Mouse (Mus musculus) midbrain, embryonic 12.5 days (tissue): ENCODE results near the gene Slc17a5. TPM values are rescaled to one million over a fixed set of nuclear protein-coding genes. Genes with fewer than 3 reads are reported as not detected.

Experiments
- ATAC-seq: fragments of 200-750 bp; cut with Nextera tagmentation; 2 replicates; pipeline ENCODE4 v1.8.0; 2017; ENCODE audit warnings: low read depth, moderate TSS enrichment, moderate library complexity; ENCODE audit not compliant: low FRiP score
- H3K27ac ChIP-seq: fragments of 300-500 bp; sonication (generic); replicated peaks from 2 replicates; pipeline ENCODE4 v1.5.1; 2016; ENCODE audit warnings: mild to moderate bottlenecking
- H3K27me3 ChIP-seq: fragments of 300-500 bp; sonication (generic); 2 replicates; pipeline ENCODE4 v1.6.1; 2016; ENCODE audit warnings: mild to moderate bottlenecking
- H3K36me3 ChIP-seq: fragments of 300-500 bp; sonication (generic); 2 replicates; pipeline ENCODE4 v1.6.1; 2016
- H3K4me1 ChIP-seq: fragments of 300-500 bp; sonication (generic); 2 replicates; pipeline ENCODE4 v1.6.1; 2016
- H3K4me2 ChIP-seq: fragments of 300-500 bp; sonication (generic); replicated peaks from 2 replicates; pipeline ENCODE4 v1.6.1; 2016; ENCODE audit warnings: mild to moderate bottlenecking, moderate library complexity
- H3K4me3 ChIP-seq: fragments of 300-500 bp; sonication (generic); 2 replicates; pipeline ENCODE4 v1.5.1; 2016; ENCODE audit warnings: mild to moderate bottlenecking
- H3K9ac ChIP-seq: fragments of 300-500 bp; sonication (generic); replicated peaks from 2 replicates; pipeline ENCODE4 v1.6.1; 2016; ENCODE audit warnings: mild to moderate bottlenecking, moderate library complexity
- H3K9me3 ChIP-seq: fragments of 300-500 bp; sonication (generic); 2 replicates; pipeline ENCODE4 v1.6.1; 2016; ENCODE audit warnings: mild to moderate bottlenecking
- WGBS: fragments of 180-500 bp; shearing (Covaris S2); methylation state at CpG from one replicate; pipeline ENCODE4 v1.1.7; 2016; 5-methylcytosine and 5-hydroxymethylcytosine counted together
- polyA plus RNA-seq: library from polyadenylated mRNA; unstranded; fragments of >200 nt; fragmentation: Nextera tagmentation; extraction: Ambion mirVana; gene quantifications from 2 replicates; pipeline ENCODE4 v1.2.1, GENCODE M21; 2016

Slc17a5 gene
- polyA plus RNA-seq, 1 experiment from 2014 or later, result 13.9 TPM

DNA sequence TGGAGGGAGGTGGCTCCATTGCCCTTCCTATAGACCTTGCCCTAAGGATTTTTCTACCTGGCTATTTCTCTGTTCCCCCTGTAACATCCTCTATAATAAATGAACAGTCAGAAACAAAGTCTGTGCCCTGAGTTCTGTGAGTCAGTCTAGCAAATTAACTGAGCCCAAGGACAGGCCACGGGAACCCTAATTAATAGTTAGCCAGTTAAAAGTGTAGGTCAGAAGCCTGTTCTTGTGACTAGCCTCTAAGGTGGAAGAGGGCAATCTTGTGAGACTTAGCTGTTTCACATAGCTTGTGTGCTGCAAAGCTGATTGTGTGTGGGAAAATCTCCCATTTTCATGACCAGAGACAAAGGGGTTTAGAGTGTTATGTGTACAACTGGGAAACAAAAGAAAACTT, 30.8 kb downstream of the Slc17a5 start:
- H3K27ac ChIP-seq, result no peak overlapping the region
- H3K9me3 ChIP-seq, result no peaks in the 10 kb centered on the region
- no peaks in the 10 kb centered on the region for H3K4me1 ChIP-seq
- H3K36me3 ChIP-seq, result peaks cover 9% of the 10 kb centered on the region
- H3K27me3 ChIP-seq, result no peaks in the 10 kb centered on the region
- no peak overlapping the region for H3K4me2 ChIP-seq
- no peak for ATAC-seq
- 91% methylated on average over 1 of the region's 1 CpGs for WGBS
- H3K4me3 ChIP-seq, result no peak overlapping the region
- H3K9ac ChIP-seq, result no peak overlapping the region

GRCm38 (mm10) chr9:78552984-78553383, 34.9 kb downstream of the Slc17a5 start:
- no peaks in the 10 kb centered on the region for H3K4me1 ChIP-seq
- no peak overlapping the region for H3K27ac ChIP-seq
- ATAC-seq, result no peak
- H3K4me2 ChIP-seq, result no peak overlapping the region
- WGBS, result 45% methylated on average over 12 of the region's 12 CpGs
- no peak overlapping the region for H3K4me3 ChIP-seq
- H3K9me3 ChIP-seq, result no peaks in the 10 kb centered on the region
- no peak overlapping the region for H3K9ac ChIP-seq
- H3K27me3 ChIP-seq, result no peaks in the 10 kb centered on the region
- peaks cover 17% of the 10 kb centered on the region for H3K36me3 ChIP-seq

DNA sequence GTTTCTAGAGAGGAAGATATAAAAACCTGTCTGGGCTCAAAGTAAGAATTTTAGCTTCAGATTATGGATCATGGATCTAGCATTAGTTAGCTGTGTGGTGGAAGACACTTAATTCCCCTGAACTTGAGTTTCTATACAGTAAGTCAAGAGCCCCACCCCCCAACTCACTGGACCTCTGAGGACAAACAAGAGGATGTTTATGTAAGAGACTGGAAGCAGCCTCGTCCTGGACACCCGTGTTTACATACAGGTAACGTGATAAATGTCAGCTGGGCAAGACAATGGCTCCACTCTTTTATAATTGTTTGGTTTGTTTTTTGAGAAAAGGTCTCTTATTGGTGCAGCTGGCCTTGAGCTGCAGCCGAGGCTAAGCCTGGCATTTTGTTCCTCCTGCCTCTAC, 36.1 kb downstream of the Slc17a5 start:
- Histone ChIP-seq H3K27ac (no peak overlapping the region), H3K9me3 (no peaks in the 10 kb centered on the region), H3K4me1 (no peaks in the 10 kb centered on the region), H3K4me2 (no peak overlapping the region), H3K4me3 (no peak overlapping the region), H3K27me3 (no peaks in the 10 kb centered on the region), H3K9ac (no peak overlapping the region), H3K36me3 (peaks cover 17% of the 10 kb centered on the region)
- 82% methylated on average over 4 of the region's 4 CpGs for WGBS
- ATAC-seq, result no peak

DNA sequence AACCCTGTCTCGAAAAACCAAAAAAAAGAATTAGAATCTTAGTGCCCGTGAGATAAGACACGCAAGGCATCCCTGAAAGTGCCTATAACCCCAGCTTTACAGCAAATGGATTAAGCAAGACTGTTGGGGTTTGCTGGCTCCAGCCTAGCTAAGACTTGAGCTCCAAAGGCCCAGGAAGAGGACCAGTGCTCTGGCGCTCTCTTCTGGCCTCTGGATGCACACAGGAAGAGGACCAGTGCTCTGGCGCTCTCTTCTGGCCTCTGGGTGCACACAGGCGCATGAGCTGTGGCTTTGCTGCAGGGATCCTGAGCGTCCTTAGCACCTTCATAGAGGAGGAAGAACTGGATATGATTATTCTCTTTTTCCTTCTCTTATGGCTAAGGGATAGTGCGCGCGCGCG, 40.1 kb downstream of the Slc17a5 start:
- Histone ChIP-seq H3K27ac (no peak overlapping the region), H3K9me3 (no peaks in the 10 kb centered on the region), H3K4me3 (no peak overlapping the region), H3K36me3 (peaks cover 15% of the 10 kb centered on the region), H3K27me3 (no peaks in the 10 kb centered on the region), H3K4me1 (no peaks in the 10 kb centered on the region), H3K9ac (no peak overlapping the region), H3K4me2 (no peak overlapping the region)
- 82% methylated on average over 12 of the region's 12 CpGs for WGBS
- ATAC-seq, result no peak

DNA sequence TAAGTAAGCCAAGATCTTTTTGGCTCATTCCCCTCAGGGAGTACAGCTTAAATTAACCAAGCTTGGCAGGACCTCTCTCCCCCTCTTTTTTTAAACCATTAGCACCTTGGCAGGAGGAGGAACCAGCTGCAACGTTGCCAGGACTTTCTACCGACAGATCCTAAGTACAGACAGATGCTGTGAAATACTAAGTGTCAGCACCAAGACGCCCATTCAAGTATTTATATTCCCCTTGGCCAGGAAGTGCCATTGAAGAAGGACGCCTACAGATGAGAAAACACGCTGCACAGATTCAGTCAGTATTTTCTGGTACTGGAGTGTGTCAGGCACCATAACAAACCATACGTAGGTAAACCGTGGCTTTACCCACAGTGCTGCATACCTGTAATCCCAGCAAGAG, 40.9 kb downstream of the Slc17a5 start:
- whole genome bisulfite sequencing, result 81% methylated on average over 7 of the region's 7 CpGs
- no peaks in the 10 kb centered on the region for H3K4me1 ChIP-seq

DNA sequence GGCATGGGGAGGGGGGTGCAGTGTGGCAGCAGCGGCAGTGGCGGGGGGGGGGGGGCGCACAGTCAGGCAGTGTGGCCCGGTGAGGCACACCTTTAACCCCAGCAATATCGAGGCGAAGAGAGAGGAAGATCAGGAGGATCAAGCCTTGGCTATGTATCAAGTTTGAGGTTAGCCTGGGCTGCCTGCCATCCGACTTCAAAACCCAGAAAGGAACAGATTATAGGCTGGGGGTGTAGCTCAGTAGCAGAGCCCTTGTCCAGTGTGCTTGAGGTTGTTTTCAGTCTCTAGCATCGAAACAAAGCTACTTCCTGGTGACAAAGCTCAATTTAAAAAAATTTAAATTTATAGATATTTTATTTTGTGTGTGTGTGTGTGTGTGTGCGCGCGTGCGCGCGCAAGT, 46.1 kb downstream of the Slc17a5 start:
- no peak overlapping the region for H3K4me2 ChIP-seq
- WGBS, result 96% methylated on average over 14 of the region's 14 CpGs
- H3K9me3 ChIP-seq, result no peaks in the 10 kb centered on the region
- no peak overlapping the region for H3K27ac ChIP-seq
- H3K9ac ChIP-seq, result no peak overlapping the region
- H3K27me3 ChIP-seq, result no peaks in the 10 kb centered on the region
- H3K36me3 ChIP-seq, result no peaks in the 10 kb centered on the region; the same call in 1 of the 2 replicates
- no peak overlapping the region for H3K4me3 ChIP-seq
- no peak for ATAC-seq
- no peaks in the 10 kb centered on the region for H3K4me1 ChIP-seq

More for the DNA sequence above, 40.9 kb downstream of the Slc17a5 start:
- no peak overlapping the region for H3K9ac ChIP-seq
- peaks cover 8% of the 10 kb centered on the region; the same call in 1 of the 2 replicates for H3K36me3 ChIP-seq
- no peak overlapping the region for H3K4me2 ChIP-seq
- H3K9me3 ChIP-seq, result no peaks in the 10 kb centered on the region
- no peak overlapping the region for H3K4me3 ChIP-seq
- no peaks in the 10 kb centered on the region for H3K27me3 ChIP-seq
- H3K27ac ChIP-seq, result no peak overlapping the region
- ATAC-seq, result no peak

GRCm38 (mm10) chr9:78538421-78538820, 49.4 kb downstream of the Slc17a5 start:
- Histone ChIP-seq H3K9me3 (no peaks in the 10 kb centered on the region), H3K4me2 (no peak overlapping the region), H3K4me1 (no peaks in the 10 kb centered on the region), H3K27me3 (no peaks in the 10 kb centered on the region), H3K9ac (no peak overlapping the region), H3K36me3 (no peaks in the 10 kb centered on the region; the same call in 1 of the 2 replicates), H3K27ac (no peak overlapping the region), H3K4me3 (no peak overlapping the region)
- WGBS, result 73% methylated on average over 6 of the region's 6 CpGs
- no peak for ATAC-seq

GRCm38 (mm10) chr9:78537154-78537873, 50.5 kb downstream of the Slc17a5 start:
- Histone ChIP-seq H3K4me2 (no peak overlapping the region), H3K36me3 (no peaks in the 10 kb centered on the region; the same call in 1 of the 2 replicates), H3K27ac (no peak overlapping the region), H3K4me3 (no peak overlapping the region), H3K9me3 (no peaks in the 10 kb centered on the region), H3K9ac (no peak overlapping the region), H3K27me3 (no peaks in the 10 kb centered on the region), H3K4me1 (no peaks in the 10 kb centered on the region)
- whole genome bisulfite sequencing, result 93% methylated on average over 9 of the region's 9 CpGs
- no peak for ATAC-seq

DNA sequence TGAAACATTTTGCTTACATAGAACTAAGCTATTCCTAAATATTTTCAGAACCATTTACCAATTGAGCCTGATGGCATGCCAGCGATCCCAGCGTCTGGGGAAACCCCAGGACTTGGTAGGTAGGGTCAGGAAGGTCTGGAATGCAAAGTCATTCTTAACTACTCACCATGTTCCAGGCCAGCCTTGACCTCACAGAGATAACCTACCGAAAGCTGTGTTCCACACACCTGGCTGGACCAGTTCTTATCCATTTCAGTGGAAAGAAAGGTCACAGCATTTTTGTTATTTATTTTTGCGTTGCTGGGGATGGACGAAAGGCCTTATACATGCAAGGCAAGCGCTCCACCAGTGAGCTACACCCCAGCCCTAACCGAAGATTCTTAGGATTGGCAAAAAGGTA, 53.2 kb downstream of the Slc17a5 start:
- H3K9ac ChIP-seq, result no peak overlapping the region
- ATAC-seq, result no peak
- no peak overlapping the region for H3K27ac ChIP-seq
- H3K27me3 ChIP-seq, result no peaks in the 10 kb centered on the region
- H3K9me3 ChIP-seq, result no peaks in the 10 kb centered on the region
- no peaks in the 10 kb centered on the region; the same call in 1 of the 2 replicates for H3K36me3 ChIP-seq
- H3K4me3 ChIP-seq, result no peak overlapping the region
- WGBS, result 89% methylated on average over 7 of the region's 7 CpGs
- no peak overlapping the region for H3K4me2 ChIP-seq
- no peaks in the 10 kb centered on the region for H3K4me1 ChIP-seq

DNA sequence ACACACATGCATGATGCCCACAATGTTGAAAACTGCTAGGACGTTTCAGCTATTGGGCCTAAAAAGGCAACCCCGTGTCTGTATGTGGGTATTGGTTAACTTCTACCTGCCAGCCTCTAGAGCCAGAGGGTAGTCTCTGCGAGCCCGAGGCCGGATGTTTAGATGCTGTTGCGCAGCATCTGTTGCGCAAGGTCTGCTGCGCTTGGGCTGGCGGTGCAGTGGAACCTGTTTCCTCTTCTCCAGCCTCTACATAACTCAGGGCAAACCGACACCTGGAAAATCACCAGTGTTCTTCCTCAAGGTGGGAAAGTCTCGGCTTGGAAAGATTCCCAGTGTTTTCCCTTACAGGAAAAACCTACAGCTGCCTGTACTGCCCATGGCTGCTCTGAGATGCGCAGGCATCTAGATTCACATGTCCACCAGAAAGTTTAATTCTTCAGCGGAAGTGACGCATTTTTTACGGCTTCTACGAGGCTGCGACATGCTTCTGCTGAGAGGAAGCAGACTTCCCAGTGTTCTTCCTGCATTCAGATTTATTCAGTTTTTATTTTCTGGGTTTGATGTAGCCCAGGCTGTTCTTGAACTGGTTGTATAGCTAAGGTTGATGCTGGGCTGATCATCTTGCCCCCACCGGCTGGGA, 54.4 kb downstream of the Slc17a5 start:
- H3K4me3 ChIP-seq, result no peak overlapping the region
- no peaks in the 10 kb centered on the region for H3K4me1 ChIP-seq
- H3K27me3 ChIP-seq, result no peaks in the 10 kb centered on the region
- H3K9me3 ChIP-seq, result no peaks in the 10 kb centered on the region
- WGBS, result 88% methylated on average over 18 of the region's 18 CpGs
- no peak overlapping the region for H3K4me2 ChIP-seq
- no peaks in the 10 kb centered on the region for H3K36me3 ChIP-seq
- ATAC-seq, result no peak
- no peak overlapping the region for H3K27ac ChIP-seq
- H3K9ac ChIP-seq, result no peak overlapping the region

GRCm38 (mm10) chr9:78532341-78532819, 55.5 kb downstream of the Slc17a5 start:
- 83% methylated on average over 9 of the region's 9 CpGs for WGBS
- Histone ChIP-seq H3K9ac (no peak overlapping the region), H3K4me1 (peaks cover 3% of the 10 kb centered on the region; the same call in 1 of the 2 replicates), H3K36me3 (no peaks in the 10 kb centered on the region), H3K4me3 (no peak overlapping the region), H3K4me2 (no peak overlapping the region), H3K27me3 (no peaks in the 10 kb centered on the region), H3K27ac (no peak overlapping the region), H3K9me3 (no peaks in the 10 kb centered on the region)
- no peak for ATAC-seq

DNA sequence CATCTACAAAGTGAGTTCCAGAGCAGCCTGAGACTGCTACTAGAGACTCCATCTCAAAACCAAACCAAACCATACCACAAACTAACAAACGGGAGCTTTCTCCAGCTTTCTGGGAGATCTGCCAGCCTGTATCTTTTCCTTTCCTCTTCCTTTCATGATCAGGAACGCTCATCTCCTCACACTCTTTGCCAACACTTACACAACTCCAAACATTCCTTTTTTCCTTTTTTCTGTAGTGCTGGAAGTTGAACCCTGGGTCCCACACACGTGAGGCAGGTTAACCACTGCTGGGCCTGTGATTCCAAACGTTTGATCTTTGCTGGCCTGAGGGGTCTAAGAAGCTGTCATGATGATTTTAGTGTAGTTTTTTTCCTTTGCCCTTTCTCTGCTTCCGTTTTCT, 56.0 kb downstream of the Slc17a5 start:
- Histone ChIP-seq H3K9me3 (no peaks in the 10 kb centered on the region), H3K4me2 (no peak overlapping the region), H3K27me3 (no peaks in the 10 kb centered on the region), H3K27ac (no peak overlapping the region), H3K4me3 (no peak overlapping the region), H3K36me3 (no peaks in the 10 kb centered on the region), H3K9ac (no peak overlapping the region), H3K4me1 (peaks cover 7% of the 10 kb centered on the region)
- ATAC-seq, result no peak
- WGBS, result 67% methylated on average over 5 of the region's 5 CpGs
